Mouse (Mus musculus) heart, embryonic 14.5 days (tissue): ENCODE measurements around the gene Trpc4ap. TPM values are rescaled to one million over a fixed set of nuclear protein-coding genes. Genes with fewer than 3 reads are reported as not detected.

ENCODE experiments used
- ATAC-seq: fragments of 200-750 bp; cut with Nextera tagmentation; 2 replicates; pipeline ENCODE4 v1.8.0; 2017; ENCODE audit warnings: low read depth, moderate TSS enrichment; ENCODE audit not compliant: insufficient number of reproducible peaks, insufficient read depth, low FRiP score
- H3K27ac ChIP-seq, 2 experiments: fragments of 200-500 bp in 1 of 2; fragments of 300-500 bp in 1 of 2; sonication (generic) in 1 of 2; replicated peaks in 1 of 2; 2 replicates each; pipeline ENCODE4 v1.5.1; 2012 to 2014; ENCODE audit warnings: low read depth in 2 of 2, low read length in 2 of 2, control low read depth in 1 of 2, mild to moderate bottlenecking in 1 of 2, mixed read lengths in 1 of 2; ENCODE audit not compliant: control insufficient read depth in 1 of 2, insufficient read depth in 1 of 2
- H3K27me3 ChIP-seq: fragments of 300-500 bp; sonication (generic); 2 replicates; pipeline ENCODE4 v1.6.1; 2014; ENCODE audit warnings: mild to moderate bottlenecking, low read length, control low read depth; ENCODE audit not compliant: control insufficient read depth, insufficient read depth
- H3K36me3 ChIP-seq: fragments of 300-500 bp; sonication (generic); 2 replicates; pipeline ENCODE4 v1.6.1; 2014; ENCODE audit warnings: mild to moderate bottlenecking, control low read depth, low read length, mixed read lengths; ENCODE audit not compliant: control insufficient read depth, insufficient read depth
- H3K4me1 ChIP-seq, 2 experiments: fragments of 200-500 bp in 1 of 2; fragments of 300-500 bp in 1 of 2; sonication (generic) in 1 of 2; 2 replicates each; pipeline ENCODE4 v1.6.1; 2012 to 2014; ENCODE audit warnings: low read length in 2 of 2, control low read depth in 1 of 2, mixed read lengths in 1 of 2; ENCODE audit not compliant: control insufficient read depth in 2 of 2, insufficient read depth in 2 of 2
- H3K4me2 ChIP-seq: fragments of 300-500 bp; sonication (generic); 2 replicates; pipeline ENCODE4 v1.6.1; 2014; ENCODE audit warnings: mild to moderate bottlenecking, low read length
- H3K4me3 ChIP-seq, 2 experiments: fragments of 200-500 bp in 1 of 2; fragments of 300-500 bp in 1 of 2; sonication (generic) in 1 of 2; 2 replicates each; pipeline ENCODE4 v1.5.1; 2012 to 2014; ENCODE audit warnings: low read length in 2 of 2, mild to moderate bottlenecking in 2 of 2, control low read depth in 1 of 2, low read depth in 1 of 2, moderate library complexity in 1 of 2; ENCODE audit not compliant: control insufficient read depth in 1 of 2, insufficient read depth in 1 of 2
- H3K9ac ChIP-seq: fragments of 300-500 bp; sonication (generic); 2 replicates; pipeline ENCODE4 v1.6.1; 2014; ENCODE audit warnings: mild to moderate bottlenecking, low read length
- H3K9me3 ChIP-seq: fragments of 300-500 bp; sonication (generic); 2 replicates; pipeline ENCODE4 v1.6.1; 2016; ENCODE audit warnings: low read length, control low read depth; ENCODE audit not compliant: control insufficient read depth
- WGBS: fragments of 180-500 bp; shearing (Covaris S2); extraction: QIAGEN DNeasy Blood & Tissue Kit; methylation state at CpG from one replicate; pipeline ENCODE4 v1.1.7; 2014; 5-methylcytosine and 5-hydroxymethylcytosine counted together
- polyA plus RNA-seq: library from polyadenylated mRNA; unstranded; fragments of >200 nt; fragmentation: Nextera tagmentation; extraction: Ambion mirVana; gene quantifications from 2 replicates; pipeline ENCODE4 v1.2.1, GENCODE M21; 2014

Gene Trpc4ap
- polyA plus RNA-seq, 1 experiment from 2014 or later, result 108 TPM

DNA sequence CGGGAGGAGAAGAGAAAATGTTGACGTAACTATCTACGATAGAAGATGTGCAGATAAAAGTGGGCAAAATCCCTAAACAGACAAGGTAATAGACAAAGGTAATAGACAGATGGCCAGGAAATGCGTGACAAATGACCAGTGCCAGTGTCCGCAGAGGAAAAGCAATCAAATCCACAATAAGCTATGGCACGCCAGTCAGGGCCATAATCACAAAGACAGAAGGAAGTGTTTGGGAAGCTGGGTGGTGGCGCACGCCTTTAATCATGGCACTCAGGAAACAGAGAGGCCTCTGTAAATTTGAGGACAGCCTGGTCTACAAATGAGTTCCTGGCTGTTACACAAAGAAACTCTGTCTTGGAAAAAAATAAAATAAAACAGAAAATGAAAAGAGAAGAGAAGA, 11.0 kb downstream of the Trpc4ap start:
- ATAC-seq, result no peak
- Histone ChIP-seq H3K4me1 (no peaks in the 10 kb centered on the region; a peak in 1 of 4 replicates), H3K9ac (no peak overlapping the region), H3K36me3 (peaks cover 7% of the 10 kb centered on the region), H3K27me3 (no peaks in the 10 kb centered on the region), H3K27ac (no peak overlapping the region), H3K9me3 (no peaks in the 10 kb centered on the region), H3K4me2 (no peak overlapping the region), H3K4me3 (no peak overlapping the region)
- 70% methylated on average over 8 of the region's 8 CpGs for WGBS

DNA sequence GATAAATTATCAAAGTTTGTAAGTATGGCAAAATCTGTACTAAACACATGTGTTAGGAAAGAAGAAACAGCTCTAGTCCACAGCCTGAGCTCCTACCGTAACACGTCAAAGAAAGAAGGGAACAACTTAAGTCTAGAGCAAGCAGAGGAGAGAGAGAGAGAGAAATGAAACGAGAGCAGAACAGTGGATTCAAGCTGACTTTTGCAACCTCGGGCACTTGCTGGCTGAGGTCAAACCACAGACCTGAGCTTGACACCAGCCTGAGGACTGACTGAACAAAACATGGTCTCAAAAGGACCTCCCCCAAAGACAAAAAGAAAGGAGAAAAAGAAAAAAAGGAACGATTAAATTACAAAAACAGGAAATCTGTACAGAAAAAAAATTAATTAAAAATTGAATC, 11.6 kb downstream of the Trpc4ap start:
- no peak overlapping the region for H3K9ac ChIP-seq
- no peak overlapping the region for H3K4me2 ChIP-seq
- H3K4me3 ChIP-seq, result no peak overlapping the region
- H3K36me3 ChIP-seq, result peaks cover 5% of the 10 kb centered on the region
- H3K9me3 ChIP-seq, result no peaks in the 10 kb centered on the region
- no peak for ATAC-seq
- H3K27ac ChIP-seq, result no peak overlapping the region
- H3K27me3 ChIP-seq, result no peaks in the 10 kb centered on the region
- 77% methylated on average over 5 of the region's 5 CpGs for WGBS
- no peaks in the 10 kb centered on the region; a peak in 1 of 4 replicates for H3K4me1 ChIP-seq

DNA sequence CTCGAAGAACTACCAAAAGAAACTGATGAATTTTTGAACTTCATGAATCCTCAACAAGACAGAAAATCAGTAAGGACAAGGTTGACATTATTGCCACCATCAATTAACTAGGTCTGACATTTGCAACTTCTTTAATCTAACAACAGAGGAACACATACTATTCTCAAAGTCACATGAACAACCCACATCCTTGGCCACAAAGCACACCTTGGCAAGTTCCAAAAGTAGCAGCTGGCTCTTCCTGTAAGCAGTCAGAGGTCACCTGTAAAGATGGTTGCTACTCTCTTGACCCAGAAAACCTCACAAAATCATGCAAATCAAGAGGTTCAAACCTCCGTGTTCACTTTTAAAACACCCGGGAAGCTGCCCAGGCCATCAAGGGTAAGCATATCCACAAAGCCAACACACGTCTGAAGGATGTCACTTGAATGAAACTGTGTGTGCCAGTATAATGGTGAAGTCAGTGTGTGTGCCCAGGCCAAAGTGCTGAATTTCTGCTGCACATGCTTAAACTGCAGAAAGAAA, 12.5 kb downstream of the Trpc4ap start:
- Histone ChIP-seq H3K27me3 (no peaks in the 10 kb centered on the region), H3K9ac (no peak overlapping the region), H3K4me1 (peaks cover 0 to 2% of the 10 kb centered on the region in 2 experiments; a peak in 1 of 4 replicates), H3K27ac (no peak overlapping the region), H3K4me3 (no peak overlapping the region), H3K9me3 (no peaks in the 10 kb centered on the region), H3K4me2 (no peak overlapping the region), H3K36me3 (peaks cover 3% of the 10 kb centered on the region)
- no peak for ATAC-seq
- WGBS, result 93% methylated on average over 4 of the region's 4 CpGs

DNA sequence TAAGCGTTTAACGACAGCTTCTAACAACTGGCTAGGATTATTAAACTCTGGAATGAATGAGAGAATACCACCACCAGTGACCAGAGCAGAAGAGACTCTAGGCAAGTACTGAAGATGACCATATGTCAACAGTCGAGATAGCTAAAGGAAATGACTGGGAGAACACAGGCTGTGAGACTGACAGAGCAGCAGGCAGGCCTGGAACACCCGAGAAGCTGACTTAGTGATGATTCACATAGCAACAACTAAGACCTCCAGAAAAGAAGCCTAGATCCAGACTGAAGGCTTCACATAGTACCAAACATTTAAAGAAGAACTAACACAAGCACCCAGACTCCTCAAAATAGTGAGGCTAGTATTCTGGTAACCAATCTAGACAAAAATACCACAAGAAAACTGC, 17.1 kb downstream of the Trpc4ap start:
- H3K9ac ChIP-seq, result no peak overlapping the region
- ATAC-seq, result no peak
- H3K27me3 ChIP-seq, result no peaks in the 10 kb centered on the region
- H3K4me2 ChIP-seq, result no peak overlapping the region
- WGBS, result 54% methylated on average over 4 of the region's 4 CpGs
- H3K36me3 ChIP-seq, result peaks cover 32% of the 10 kb centered on the region
- H3K27ac ChIP-seq, result no peak overlapping the region
- H3K4me3 ChIP-seq, result no peak overlapping the region
- peaks cover 0 to 8% of the 10 kb centered on the region in 2 experiments; a peak in 1 of 4 replicates for H3K4me1 ChIP-seq
- H3K9me3 ChIP-seq, result no peaks in the 10 kb centered on the region

DNA sequence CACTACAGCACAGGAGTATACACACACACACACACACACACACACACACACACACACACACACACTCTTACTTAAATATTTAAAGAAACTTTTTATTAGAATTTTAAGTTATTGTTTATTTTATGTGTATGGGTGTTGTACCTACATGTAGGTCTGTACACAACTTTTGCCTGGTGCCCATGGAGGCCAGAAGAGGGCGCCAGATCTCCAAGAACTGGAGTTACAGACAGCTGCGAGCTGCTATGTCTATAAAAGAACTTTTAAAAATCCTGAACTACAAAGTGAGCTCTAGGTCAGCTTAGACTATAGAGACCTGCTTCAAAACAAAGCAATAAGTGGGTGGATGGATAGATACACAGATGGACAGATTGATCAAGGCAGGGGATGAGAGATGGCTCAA, 18.6 kb downstream of the Trpc4ap start:
- H3K4me1 ChIP-seq, result peaks cover 0 to 8% of the 10 kb centered on the region in 2 experiments; a peak in 1 of 4 replicates
- no peak for ATAC-seq

DNA sequence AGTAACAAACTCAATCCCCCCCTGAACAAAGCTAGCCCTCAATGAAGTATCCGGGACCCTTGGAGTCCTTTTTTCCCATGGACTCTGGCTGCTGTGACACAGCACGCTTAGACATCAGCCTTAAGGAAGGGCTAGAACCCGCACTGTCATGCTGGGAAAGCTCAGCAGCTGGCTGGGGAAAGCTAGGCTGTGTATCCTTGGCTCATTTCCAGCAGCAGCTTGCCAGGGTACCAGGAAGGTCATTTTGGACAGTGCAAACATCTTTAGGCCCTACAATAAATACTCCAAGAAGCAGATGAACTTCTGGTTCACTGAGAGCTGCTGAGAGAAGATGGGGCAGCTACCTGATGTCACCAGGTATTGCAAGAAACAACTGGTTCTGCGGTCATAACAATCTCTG, 20.9 kb downstream of the Trpc4ap start:
- H3K36me3 ChIP-seq, result peaks cover 51% of the 10 kb centered on the region
- WGBS, result 64% methylated on average over 4 of the region's 4 CpGs
- no peak for ATAC-seq

More for the DNA sequence above, 18.6 kb downstream of the Trpc4ap start:
- H3K4me2 ChIP-seq, result no peak overlapping the region
- H3K9me3 ChIP-seq, result no peaks in the 10 kb centered on the region
- whole genome bisulfite sequencing, result 29% methylated on average over 2 of the region's 2 CpGs
- H3K27ac ChIP-seq, result no peak overlapping the region
- no peak overlapping the region for H3K4me3 ChIP-seq
- no peaks in the 10 kb centered on the region for H3K27me3 ChIP-seq
- H3K9ac ChIP-seq, result no peak overlapping the region
- H3K36me3 ChIP-seq, result peaks cover 34% of the 10 kb centered on the region

DNA sequence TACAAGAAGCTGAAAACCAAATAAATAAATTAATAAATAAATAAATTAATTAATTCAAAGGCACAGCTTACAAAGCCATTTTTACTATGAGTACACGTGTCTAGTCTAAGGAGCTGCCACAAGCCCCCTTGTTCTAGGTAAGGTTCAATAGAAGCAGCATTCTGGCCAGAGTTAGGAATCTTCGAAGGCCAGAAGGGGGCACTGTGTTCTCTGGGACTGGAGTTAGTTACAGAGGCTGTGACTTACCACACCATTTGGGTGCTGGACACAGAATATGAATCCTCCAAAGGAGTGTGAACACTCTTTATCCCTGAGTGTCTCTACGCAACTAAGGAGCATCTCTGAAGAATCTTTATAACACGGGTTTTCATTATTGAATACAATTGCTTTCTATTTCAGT, 23.7 kb downstream of the Trpc4ap start:
- Histone ChIP-seq H3K4me1 (peaks cover 0 to 6% of the 10 kb centered on the region in 2 experiments; a peak in 1 of 4 replicates), H3K36me3 (peaks cover 78% of the 10 kb centered on the region), H3K9ac (no peak overlapping the region)

More for the DNA sequence above, 20.9 kb downstream of the Trpc4ap start:
- Histone ChIP-seq H3K4me1 (peaks cover 0 to 8% of the 10 kb centered on the region in 2 experiments; a peak in 1 of 4 replicates), H3K9me3 (no peaks in the 10 kb centered on the region), H3K27me3 (no peaks in the 10 kb centered on the region), H3K4me2 (no peak overlapping the region), H3K4me3 (no peak overlapping the region), H3K27ac (no peak overlapping the region), H3K9ac (no peak overlapping the region)

DNA sequence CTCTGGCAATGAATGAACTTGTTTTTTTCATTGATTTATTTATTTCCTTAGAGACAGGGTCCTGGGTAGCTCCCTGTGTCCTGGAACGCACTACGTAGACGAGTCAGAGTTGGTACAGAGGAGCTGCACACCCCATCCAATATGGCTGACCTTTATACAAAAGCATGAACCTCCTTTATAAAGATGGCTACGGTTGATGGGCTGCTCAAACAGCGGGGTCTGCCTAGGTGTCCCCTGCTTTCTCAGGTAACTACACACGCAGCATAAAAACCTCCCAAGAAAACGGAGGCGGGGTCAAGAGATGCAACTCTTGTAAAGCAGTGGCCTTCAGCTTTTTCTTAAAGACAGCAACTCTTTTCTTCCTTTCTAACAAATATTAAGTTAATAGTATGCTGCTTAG, 24.3 kb downstream of the Trpc4ap start:
- Histone ChIP-seq H3K4me1 (peaks cover 0 to 6% of the 10 kb centered on the region in 2 experiments; a peak in 1 of 4 replicates), H3K4me2 (no peak overlapping the region), H3K36me3 (peaks cover 80% of the 10 kb centered on the region), H3K4me3 (no peak overlapping the region), H3K9ac (no peak overlapping the region), H3K27me3 (no peaks in the 10 kb centered on the region), H3K9me3 (no peaks in the 10 kb centered on the region), H3K27ac (no peak overlapping the region)
- 94% methylated on average over 8 of the region's 8 CpGs for WGBS
- no peak for ATAC-seq

More for the DNA sequence above, 23.7 kb downstream of the Trpc4ap start:
- H3K27me3 ChIP-seq, result no peaks in the 10 kb centered on the region
- H3K4me2 ChIP-seq, result no peak overlapping the region
- no peak overlapping the region for H3K4me3 ChIP-seq
- 87% methylated on average over 4 of the region's 4 CpGs for WGBS
- ATAC-seq, result no peak
- no peaks in the 10 kb centered on the region for H3K9me3 ChIP-seq
- no peak overlapping the region for H3K27ac ChIP-seq
